Mouse (Mus musculus): Measurements from ENCODE around the gene Atp6v0a2.
"Not testable (repeated sequence)": the region's sequence is repeated elsewhere in the genome, so short reads cannot be mapped to it uniquely, and the experiment has no call there.

Gene Atp6v0a2

DNA sequence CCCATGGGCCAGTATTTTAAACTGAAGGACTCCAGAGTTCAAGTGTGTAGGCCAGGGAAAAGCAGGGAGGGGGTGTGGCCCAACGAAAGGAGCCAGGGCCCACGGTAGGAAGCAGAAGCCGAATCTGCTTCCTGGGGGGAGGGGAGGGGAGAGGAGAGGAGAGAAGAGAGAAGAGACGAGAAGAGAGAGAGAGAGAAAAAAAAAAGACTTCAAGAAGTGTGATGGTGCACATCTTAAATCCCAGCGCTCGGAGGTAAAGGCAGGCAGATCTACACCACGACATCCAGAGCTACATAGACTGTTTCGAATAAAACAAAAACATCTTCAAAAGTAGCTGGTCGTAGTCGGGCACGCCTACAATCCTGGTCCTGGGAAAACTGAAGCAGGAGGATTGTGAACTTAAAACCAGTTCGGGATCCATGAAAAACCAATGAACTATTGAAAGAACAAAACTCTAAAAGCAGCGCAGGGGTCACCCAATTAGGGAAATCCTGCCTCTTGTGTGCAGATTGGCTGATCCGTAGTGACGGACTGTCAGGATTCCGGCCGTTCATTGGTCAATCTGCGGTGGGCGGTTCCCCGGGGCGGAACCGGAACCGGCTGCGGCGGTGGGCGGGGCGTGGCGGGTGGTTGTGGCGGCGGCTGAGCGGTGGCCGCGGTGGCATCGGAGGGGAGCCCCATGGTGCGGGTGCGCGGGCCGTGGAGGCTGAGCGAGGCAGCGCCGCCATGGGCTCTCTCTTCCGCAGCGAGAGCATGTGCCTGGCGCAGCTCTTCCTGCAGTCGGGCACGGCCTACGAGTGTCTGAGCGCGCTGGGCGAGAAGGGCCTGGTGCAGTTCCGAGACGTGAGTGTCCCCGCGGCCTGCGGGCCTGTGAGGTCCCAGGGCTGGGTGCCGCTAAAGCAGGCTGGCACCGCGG lies at the start of gene Atp6v0a2:
TSS of gene Atp6v0a2 (plus strand) at position 129 of the 916 bp plus-strand sequence.
- DNase-seq (ENCODE audit: low read depth) = peak; percentile 94

DNA sequence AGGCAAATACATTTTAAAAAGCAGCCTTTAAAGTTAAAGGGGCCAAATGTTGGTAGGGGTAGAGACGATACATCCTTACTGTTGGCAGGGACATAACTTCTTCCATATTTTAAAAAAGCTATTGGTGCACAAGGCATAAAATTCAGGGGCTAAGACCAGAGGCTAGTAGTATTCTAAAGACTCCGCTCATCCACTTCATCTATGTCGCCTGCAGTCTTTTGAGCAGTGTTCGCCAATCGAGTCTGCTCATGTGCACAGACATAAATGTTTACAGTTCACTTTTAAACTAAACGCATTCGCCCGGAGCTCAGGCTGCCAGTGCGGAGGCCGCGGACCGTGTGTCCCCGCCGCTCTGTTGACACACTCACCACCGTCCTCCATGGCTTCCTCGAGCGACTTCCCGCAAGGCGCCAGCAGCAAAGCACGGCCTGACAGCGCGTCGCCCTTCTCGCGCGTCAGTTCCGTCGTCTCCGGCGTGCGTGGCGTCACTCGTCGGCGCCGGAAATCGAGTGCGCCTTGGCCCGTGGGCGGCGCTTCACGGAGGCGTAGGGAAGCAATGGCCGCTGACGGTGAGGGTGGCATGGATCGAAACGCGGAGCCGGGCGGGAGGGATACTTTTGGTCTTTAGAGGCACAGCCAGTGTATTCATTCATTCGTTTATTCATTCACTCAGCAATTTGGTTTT lies 49.6 kb upstream of the Atp6v0a2 start, which contains the start of the genes Eif2b1 and Gtf2h3:
TSS of gene Eif2b1 (minus strand) at position 499 of the 685 bp plus-strand sequence.
TSS of gene Gtf2h3 (plus strand) at position 508 of the 685 bp plus-strand sequence.
- DNase-seq (ENCODE audit: low read depth) = peak; percentile 98

DNA sequence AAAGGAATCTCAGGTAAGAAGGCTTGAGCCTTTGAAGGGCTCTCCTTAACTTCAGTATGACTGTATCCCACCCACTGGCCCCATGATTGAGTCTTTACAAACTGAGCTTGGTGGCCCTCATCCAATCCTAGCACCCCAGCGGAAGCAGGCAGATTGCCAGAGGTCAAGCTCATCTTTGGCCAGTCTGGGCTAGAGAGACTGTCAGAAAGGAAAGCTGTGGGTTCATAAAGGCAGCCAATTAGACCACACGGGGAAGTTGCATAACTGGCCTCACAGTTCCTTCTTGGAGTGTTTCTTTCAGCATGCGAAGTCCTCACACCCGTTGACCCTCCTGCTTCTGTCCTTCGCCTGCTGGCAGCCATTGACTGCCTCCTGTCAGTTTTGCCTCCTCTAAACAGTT lies 45.9 kb upstream of the Atp6v0a2 start:
- DNase-seq (ENCODE audit: low read depth) = peak; percentile 36

DNA sequence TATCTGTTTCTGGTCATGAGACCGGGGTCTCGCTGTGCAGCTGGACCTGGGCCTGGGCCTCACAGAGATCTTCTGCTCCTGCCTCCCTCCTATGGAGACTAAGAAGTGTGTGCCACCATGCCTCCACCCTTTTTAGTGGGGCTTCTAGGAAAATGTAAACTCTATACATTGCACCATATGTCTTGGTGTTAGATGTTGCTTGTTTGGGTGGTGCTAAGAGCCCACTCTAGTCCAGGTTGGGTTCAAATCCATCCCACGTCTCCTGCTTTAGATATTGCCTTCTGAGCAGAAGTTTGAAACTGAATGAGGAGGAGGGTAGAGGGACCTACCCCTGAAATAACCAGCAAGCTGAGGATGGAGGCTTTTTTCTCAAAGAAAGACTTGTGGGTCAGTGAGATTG lies 35.6 kb upstream of the Atp6v0a2 start:
- DNase-seq (ENCODE audit: low read depth) = no peak

DNA sequence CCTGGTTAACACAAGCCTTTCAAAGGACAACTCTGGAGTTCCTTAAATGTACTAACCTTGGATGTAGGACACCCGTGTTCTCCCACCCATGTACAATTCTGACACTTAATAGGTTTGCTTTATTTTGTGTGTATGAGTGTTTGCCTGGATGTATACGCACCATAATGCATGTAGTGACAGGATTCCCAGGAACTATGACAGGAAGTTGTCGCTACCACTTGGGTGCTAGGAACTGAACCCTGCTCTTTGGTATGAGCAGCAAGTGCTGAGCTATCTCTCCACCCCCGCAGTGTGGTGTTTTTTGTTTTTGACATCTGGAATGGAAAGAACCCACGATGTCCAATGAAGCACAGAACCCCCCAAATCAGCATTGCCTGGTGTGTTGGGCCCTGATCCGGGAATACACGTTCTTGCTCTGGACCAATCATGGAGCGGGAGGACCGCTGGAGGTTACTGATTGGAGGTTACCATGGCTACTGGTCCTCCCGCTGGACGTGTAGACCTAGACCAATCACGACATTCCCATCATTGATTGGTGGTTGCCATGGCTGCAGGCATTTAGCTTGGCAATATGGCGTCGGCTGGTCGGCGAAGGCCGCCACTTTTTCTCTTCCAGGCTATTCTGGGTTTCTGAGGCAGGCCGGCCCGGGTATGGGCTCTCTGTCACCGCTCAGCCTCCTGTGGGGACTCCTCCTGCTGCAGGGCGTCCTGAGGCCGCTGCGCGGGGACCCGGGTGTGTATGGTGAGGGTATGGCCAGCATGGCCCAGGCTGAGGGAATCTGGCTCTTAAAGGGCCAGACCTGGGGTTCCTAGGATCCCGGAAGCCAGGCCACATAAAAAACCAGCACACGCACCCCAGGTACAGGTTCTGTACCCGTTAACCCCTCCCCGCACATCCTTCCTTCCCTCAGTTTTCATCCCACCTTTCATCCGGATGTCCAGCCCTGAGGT lies 29.9 kb upstream of the Atp6v0a2 start:
- DNase-seq (ENCODE audit: low read depth) = peak; percentile 97

GRCm38 (mm10) chr5:124599726-124600125 lies 28.6 kb upstream of the Atp6v0a2 start:
- not testable (repeated sequence) for DNase-seq (ENCODE audit: low read depth)

GRCm38 (mm10) chr5:124602349-124602748 lies 26.0 kb upstream of the Atp6v0a2 start:
- peak; percentile 80 for DNase-seq (ENCODE audit: low read depth)

DNA sequence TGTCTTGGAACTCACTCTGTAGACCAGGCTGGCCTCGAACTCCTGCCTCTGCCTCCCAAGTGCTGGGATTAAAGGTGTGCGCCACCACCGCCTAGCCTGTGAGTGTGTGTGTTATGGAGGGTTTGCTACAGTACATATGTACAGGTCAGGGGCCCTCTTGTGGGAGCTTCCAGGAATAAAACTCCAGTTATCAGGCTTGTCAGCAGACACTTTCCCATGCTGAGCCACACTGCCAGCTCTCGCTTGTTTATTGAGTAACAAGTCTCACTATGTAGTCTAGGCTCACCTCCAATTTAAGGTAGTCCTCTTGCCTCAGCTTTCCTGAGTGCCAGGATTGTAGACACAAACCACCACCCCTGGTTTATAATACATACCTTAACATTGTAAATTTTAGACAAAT lies 24.1 kb upstream of the Atp6v0a2 start:
- DNase-seq (ENCODE audit: low read depth) = peak; percentile 12

GRCm38 (mm10) chr5:124605041-124605622 lies 23.2 kb upstream of the Atp6v0a2 start:
- DNase-seq (ENCODE audit: low read depth) = no peak

GRCm38 (mm10) chr5:124610965-124611364 lies 17.4 kb upstream of the Atp6v0a2 start:
- no peak for DNase-seq (ENCODE audit: low read depth)

DNA sequence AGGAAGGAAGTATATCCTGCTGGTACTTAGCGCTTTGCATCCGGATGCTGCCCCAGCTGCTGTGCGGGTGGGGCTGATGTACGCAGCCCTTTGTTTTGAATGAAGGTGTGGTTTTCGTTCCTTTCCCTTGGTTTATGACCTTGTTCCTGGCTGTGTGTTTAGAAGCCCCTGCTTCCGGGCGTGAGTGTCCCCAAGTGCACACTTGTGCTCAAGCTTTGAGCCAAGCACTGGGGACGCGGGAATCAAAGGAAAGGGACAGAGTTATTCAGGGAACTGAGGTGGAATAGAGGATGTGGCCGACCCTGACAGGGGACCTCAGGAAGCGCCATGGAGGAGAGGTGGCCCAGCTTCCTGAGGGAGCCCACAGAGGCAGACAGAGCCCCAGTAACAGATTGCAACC lies 13.7 kb upstream of the Atp6v0a2 start:
- no peak for DNase-seq (ENCODE audit: low read depth)

GRCm38 (mm10) chr5:124618711-124619110 lies 9.7 kb upstream of the Atp6v0a2 start:
- no peak for DNase-seq (ENCODE audit: low read depth)

DNA sequence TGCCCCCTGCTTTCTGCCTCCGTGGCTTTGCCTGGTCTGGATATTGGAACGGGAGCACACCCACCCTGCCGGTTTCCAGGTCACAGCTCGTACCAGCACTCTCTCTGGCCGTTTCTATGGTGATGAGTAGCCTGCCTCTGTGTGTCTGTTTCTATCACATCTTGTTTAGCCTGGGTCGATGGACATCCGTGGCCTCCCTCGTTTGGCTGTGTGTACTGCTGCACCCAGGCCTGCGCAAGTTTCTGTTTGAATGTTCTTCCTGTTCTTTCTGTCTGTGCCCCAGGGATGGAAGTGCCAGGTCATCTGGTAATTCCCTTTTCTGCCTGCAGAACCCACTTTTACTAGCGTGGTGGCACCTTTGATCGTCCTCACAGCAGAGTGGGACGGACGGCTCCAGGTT lies 7.0 kb upstream of the Atp6v0a2 start:
- DNase-seq (ENCODE audit: low read depth) = no peak

DNA sequence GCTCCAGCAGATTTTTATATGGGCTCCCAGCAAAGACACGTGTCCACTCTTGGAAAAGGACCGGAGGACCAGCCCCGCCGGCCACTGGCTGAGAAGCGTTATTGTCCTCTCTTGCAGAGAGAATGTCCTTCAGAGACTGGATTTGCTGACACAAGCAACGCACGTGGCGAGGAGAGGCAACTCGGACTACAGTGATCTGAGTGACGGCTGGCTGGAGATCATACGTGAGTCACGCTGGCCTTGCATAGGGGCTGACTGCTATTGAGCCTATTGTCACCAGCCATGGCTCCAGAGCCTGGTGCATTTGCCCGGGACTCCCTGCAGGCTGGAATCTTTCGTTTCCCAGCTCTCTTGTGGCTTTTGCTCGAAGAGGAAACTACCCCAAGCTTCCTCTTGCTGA lies 5.5 kb upstream of the Atp6v0a2 start:
- DNase-seq (ENCODE audit: low read depth) = no peak

DNA sequence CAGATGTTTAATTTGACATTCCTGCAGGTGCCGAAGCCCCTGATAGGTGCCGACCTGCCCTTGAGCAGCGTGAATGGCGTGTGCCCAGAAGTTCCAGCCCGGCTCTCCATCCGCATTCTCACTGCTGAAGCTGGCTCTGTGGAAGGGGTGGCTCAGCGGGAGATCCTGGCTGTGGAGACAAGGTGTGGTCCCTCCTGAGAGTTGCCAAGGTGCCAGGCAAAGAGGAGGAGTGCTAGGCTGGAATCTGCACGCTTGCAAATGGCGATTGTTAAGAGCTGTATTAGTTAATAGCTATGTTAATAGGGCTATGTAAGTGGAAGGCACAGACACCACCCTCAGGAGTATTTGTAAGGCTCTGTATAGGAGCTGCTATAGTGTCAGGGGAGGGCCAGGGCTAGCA lies 4.1 kb upstream of the Atp6v0a2 start:
- DNase-seq (ENCODE audit: low read depth) = no peak

DNA sequence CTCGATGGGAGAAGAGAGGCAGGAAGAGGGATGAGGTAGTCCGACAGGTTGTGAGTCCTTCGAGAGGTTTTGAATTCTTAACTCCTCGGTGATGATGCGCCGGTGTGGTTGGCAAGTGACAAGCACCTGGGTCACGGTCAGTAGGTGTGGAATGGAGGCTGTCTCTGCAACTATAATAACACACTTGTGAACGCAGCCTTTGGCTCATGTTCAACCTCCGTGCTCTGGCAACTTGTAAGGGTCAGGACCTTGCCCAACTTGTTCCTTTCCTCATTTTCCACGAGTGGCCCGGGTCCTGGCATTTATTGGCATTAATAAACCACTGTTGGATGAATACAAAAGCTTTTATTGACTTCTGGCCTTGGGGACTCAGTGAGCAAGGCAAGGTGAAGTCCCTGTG lies 1.3 kb downstream of the Atp6v0a2 start:
- DNase-seq (ENCODE audit: low read depth) = no peak

DNA sequence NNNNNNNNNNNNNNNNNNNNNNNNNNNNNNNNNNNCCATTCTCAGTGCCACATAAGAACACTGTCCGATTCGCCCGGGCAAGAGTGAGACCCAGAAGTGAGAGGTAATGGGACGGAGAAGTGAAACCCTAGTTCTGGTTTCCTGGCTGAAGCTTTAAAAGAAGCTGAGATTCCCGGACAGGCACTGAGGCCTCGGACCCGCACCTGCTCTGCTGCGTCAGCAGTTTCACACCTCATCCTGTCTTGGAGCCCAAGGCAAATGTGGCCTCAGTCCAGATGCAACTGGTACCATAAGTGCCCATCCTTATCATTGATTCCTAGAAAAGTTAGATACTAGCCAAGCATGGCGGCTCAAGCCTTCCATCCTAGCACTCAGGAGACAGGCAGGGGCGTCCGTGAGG lies 3.3 kb downstream of the Atp6v0a2 start:
- DNase-seq (ENCODE audit: low read depth) = no peak

- no peak for DNase-seq (ENCODE audit: low read depth)
Observed at GRCm38 (mm10) chr5:124632461-124632860, 4.1 kb downstream of the Atp6v0a2 start.

DNA sequence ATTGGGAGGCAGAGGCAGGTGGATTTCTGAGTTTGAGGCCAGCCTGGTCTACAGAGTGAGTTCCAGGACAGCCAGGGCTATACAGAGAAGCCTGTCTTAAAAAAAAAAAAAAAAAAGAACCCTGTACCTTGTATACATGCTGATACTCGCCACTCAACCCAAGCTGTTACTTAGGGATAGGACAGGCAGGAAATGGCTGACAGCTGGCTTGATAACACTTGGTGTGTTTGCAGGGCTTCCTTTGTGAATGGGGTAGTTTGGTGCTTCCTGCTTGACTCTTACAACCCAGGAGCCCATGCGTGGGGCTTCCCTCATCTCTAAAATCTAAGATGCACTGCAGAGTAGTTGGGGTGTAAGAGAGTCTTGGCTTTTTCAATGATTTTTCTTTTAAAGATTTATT lies 5.0 kb downstream of the Atp6v0a2 start:
- DNase-seq (ENCODE audit: low read depth) = no peak

- DNase-seq (ENCODE audit: low read depth) = peak; percentile 57
Observed at GRCm38 (mm10) chr5:124635068-124635467, 6.7 kb downstream of the Atp6v0a2 start.

DNA sequence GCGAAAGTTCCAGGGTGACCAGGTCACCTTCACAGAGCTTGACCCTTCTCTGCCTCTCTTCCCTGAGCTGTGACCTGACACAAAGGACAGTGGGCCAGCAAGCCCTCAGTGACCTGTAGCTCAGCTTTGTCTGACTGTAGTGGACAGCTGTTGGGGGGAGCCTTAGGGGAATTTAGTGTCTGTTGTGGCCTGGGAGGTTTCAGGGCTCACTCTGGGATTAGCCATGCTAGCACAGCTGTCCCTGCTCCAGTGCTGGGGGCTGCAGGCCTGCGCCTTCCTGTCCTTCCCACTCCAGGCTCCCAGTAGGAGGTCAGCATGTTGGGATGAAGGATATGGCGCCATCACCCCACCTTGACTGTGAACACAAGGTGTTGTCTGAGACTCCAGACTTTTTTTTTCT lies 7.8 kb downstream of the Atp6v0a2 start:
- no peak for DNase-seq (ENCODE audit: low read depth)

- DNase-seq (ENCODE audit: low read depth) = no peak
Observed at GRCm38 (mm10) chr5:124636694-124637093, 8.3 kb downstream of the Atp6v0a2 start.
